Mouse (Mus musculus): ENCODE data around the gene Tenm4.

GRCm38 (mm10) chr7:96720465-96720864 lies 549.4 kb downstream of the Tenm4 start:
- no peak for TF ChIP-seq HCFC1 (IDR thresholded peaks at IDR 0.05; ENCODE audit: borderline replicate concordance, insufficient read depth, low read length)
- no peak for TF ChIP-seq CHD2 (IDR thresholded peaks at IDR 0.05; ENCODE audit: low read depth, low read length)
- TF ChIP-seq ZNF384 (IDR thresholded peaks at IDR 0.05; ENCODE audit: low read depth, low read length), result no peak
- no peak for TF ChIP-seq ZC3H11A (IDR thresholded peaks at IDR 0.05; ENCODE audit: borderline replicate concordance, low read depth, low read length)
- no peak for TF ChIP-seq MAFK (IDR thresholded peaks at IDR 0.05; ENCODE audit: insufficient read depth, low read depth, low read length)
